Mouse (Mus musculus) c-Kit-positive CD71-negative TER-119-negative erythroid progenitor cells, embryonic 14.5 days (primary cell): ENCODE results near the gene Eps8l1.
"Not testable (repeated sequence)": the region's sequence is repeated elsewhere in the genome, so short reads cannot be mapped to it uniquely, and the experiment has no call there.

Experiments used
- DNase-seq: peaks from one replicate; pipeline ENCODE4 v3.0.0-alpha.2; 2013; ENCODE audit warnings: low read depth

The Eps8l1 gene

GRCm38 (mm10) chr7:4460576-4461434, at the start of gene Eps8l1:
Eps8l1 (plus strand) TSS chr7:4460674.
- DNase-seq, result no peak

- DNase-seq, result not testable (repeated sequence)
Measured at GRCm38 (mm10) chr7:4412406-4412805, 48.1 kb upstream of the Eps8l1 start.

- no peak for DNase-seq
Measured at GRCm38 (mm10) chr7:4419681-4420080, 40.8 kb upstream of the Eps8l1 start.

- no peak for DNase-seq
Measured at GRCm38 (mm10) chr7:4420230-4420629, 40.2 kb upstream of the Eps8l1 start.

- peak; percentile 96 for DNase-seq
Measured at GRCm38 (mm10) chr7:4427161-4427912, 33.1 kb upstream of the Eps8l1 start.

DNA sequence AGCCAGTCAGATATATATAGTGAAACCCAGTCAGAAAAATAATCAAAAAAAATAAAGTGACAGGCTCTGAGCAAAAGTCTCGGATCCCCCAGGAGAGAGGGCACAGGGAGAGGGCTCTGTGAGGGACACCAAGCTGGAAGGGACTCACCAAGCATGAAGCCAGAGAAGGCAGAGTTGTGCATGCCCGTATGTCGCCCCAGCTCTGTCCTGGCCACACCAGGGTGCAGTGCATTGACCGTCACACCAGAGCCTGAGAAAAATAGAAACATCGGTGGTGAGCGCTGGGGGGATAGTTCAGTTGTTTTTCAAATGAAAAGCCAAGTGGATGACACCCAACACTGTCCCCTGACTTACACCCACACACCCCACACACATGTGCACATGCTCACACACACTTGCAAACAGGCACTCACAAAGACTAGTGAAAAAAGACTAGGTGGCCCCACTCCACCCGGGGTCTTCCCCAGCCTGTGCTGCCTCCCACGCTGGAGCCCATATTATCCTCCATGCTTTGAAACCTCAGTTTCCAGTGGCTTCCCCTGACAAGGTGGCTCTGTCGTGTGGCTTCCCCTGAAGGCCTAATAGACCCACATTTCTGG, 30.1 kb upstream of the Eps8l1 start:
- no peak for DNase-seq

DNA sequence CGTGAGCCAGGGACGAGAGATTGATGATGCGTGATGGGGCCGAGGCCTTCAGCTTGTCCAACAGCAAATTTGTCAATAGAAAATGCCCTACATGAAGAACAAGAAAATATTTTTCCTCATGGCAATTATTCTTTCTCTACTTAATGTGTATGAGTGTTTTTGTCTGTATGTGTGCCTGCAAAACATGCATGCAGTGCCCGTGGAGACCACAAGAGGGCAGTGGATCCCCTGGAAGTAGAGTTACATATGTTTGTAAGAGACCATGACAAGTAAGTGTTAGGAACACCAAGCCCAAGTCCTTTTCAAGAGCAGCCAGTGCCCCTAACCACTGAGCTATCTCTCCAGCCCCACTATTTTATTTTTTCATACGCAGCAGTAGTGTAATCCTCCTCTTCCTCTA, 28.9 kb upstream of the Eps8l1 start:
- DNase-seq, result peak; percentile 56

- no peak for DNase-seq
Measured at GRCm38 (mm10) chr7:4432026-4432425, 28.4 kb upstream of the Eps8l1 start.

DNA sequence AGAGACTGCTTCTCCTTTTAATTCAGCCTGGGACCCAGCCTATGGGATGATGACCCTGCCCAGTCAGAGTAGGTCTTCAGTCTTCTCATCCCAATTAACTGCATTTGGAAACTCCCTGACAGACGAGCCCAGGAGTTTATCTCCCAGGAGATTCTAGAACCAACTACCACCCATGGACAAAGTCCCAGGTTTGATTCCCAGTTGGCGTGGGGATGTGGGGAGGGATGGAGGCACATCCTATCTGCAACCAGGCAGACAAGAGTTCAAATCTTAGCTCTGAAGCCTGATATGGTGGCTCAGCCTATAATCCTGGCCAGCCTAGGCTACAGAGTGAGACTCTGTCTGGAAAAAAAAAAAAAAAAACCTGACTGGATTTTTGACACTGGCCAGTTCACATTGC, 22.8 kb upstream of the Eps8l1 start:
- DNase-seq, result no peak

DNA sequence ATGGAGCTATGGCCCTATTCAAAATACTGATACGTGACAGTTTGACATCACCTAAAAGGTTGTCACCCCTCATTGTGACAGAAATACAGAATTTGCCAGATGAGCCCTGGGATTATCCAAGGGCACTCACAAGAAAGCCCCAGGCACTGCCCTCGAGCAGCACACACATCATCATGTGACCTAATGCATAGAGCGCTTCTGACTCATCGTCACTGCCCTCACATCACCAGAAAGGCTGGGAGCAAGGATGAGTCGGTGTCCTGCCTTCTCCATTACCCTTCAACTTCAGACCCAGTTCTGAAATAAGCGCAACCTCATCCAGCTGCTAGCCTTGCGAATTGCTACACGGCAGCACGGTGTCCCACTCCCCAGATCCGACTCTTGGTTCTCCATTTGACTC, 19.9 kb upstream of the Eps8l1 start:
- DNase-seq, result no peak

GRCm38 (mm10) chr7:4445216-4445791, 15.2 kb upstream of the Eps8l1 start, which contains the start of gene Rdh13:
Rdh13 (minus strand) TSS chr7:4445649.
- DNase-seq, result peak; percentile 65

DNA sequence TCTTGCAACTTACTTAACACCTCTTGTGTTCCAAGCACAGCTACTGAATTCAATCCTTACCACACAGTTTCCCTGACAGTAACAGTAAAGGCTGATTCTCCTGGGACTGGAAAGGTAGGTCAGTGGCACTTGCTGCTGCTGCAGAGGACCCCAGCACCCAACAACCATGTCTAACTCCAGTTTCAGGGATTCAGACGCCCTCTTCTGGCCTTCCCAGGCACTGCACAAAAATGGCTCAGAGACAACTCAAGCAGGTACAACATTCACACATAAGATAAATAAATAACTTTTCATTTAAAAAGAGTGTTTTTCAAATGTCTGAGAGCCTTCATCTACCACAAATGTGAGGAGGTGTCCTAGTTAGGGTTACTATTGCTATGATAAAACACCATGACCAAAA, 13.3 kb upstream of the Eps8l1 start:
- no peak for DNase-seq

DNA sequence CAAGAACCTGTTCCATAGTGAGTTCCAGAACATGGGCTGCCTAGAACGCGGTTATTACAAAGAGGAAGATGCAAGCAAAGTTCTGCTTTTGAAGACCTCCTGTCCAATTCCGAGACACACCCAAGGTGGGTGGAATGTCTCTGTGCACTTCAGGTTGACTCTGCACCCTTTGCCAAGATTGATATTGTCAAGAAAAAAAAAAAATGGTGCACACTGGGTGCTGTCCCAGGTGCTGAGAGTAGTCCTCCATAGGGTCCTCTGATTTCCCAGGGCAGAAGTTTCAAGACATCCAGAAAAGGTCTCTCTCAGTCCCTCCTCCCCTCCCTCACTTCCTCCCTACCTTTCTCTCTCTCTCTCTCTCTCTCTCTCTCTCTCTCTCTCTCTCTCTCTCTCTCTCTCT, 12.0 kb upstream of the Eps8l1 start:
- DNase-seq, result no peak

- no peak for DNase-seq
Measured at GRCm38 (mm10) chr7:4449211-4449610, 11.3 kb upstream of the Eps8l1 start.

DNA sequence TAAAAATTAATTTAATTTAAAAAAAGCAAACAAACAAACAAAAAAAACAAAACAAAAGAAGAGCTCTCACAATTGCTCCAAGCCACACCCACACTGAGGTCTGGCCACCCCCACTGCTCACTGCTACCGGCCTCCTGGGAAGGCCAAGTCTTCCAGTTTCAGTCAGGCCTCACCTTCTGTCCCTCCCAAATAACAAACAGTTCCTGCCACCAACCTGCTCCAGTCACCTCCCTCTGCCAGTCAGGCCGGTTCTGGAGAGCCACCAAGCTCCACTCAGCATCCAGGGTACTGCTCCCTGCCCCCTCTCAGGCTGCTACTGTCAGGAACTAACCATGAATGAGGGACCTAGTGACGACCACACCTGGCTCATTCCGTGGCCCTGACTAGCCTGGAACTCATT, 7.8 kb upstream of the Eps8l1 start:
- DNase-seq, result no peak

DNA sequence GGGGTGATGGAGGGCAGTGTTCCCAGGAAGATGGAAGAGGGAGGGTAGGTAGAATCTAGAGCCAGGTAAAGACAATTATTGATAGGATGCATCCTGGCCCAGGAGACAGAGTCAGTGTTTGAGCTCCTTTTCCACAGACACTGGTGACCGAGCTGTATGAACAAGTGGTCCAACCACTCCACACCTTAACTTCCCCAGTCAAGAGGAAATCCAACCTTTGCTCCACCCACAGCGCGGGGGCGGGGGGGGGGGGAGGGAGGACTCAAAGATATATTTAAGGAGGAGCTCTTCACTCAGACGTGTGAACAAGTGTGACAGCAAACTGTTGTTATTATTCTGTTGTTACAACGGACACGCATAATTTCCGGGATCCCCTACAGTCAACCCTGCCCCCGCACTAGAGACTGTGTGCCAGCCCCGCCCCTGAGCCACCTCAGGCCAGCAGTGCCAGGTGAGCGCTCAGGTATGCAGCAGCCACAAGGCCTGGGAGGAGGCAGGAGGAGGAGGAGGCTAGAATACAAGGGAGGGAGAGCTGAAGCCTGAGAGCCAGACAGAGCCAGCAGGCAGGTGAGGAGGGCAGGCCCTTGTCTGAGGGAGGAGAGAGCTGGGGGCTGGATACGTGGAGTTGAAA, 3.8 kb downstream of the Eps8l1 start:
- DNase-seq, result no peak

DNA sequence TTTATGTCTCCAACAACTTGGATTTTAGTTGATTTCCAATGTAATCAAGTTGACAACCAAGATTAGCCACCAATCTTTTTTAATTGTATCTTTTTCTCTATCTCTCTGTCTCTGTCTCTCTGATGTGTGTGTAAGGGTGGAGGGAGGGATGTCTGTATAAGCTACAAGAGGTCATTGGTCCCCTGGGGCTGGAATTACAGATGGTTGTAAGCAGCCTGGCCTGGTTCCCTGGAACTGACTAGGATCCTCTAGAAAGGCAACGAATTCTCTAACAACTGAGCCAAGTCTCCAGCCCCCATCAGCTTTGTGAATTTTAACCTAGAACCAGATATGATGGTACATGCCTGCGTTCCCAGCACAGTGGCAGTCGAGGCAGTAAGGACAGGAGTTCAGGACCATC, 7.3 kb downstream of the Eps8l1 start:
- DNase-seq, result no peak

GRCm38 (mm10) chr7:4470275-4471178, 10.1 kb downstream of the Eps8l1 start:
- no peak for DNase-seq

DNA sequence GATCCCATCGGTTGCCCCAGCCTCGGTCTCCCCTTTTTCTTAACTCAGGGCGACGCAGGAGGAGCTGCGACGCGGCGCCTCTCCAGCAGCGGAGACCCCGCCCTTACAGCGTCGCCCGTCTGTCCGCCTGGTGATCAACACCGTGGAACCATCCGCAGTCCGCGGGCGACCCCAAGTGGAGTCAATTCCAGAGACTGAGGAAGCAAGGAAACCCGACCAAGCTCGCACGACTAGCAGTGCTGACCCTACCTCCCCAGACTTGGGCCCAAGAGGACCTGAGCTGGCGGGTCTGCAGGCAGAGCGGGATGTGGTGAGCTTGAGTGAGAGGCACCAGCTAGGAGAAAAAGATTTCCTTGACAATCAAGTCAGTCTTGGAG, 10.7 kb downstream of the Eps8l1 start:
- no peak for DNase-seq

DNA sequence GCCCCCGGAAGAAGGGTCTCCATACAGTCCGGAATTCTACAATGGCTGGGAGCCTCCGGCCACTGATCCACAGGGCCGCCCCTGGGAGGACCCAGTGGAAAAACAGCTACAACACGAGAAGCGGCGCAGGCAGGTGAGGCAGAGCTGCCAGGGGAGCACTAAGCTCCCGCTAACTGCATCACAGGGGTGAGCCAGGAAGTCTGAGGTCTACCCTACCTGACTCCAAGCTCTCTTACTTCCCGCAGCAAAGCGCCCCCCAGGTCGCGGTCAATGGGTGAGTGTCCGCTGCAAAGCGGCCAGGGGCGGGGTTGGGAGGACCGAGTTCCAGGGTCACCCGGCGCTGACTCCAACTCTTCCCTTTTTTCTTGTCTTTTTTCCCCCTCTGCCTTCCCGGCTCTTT, 13.5 kb downstream of the Eps8l1 start:
- no peak for DNase-seq
